Mouse (Mus musculus) right cerebral cortex, postnatal 4 days (tissue): ENCODE results near the gene Fbrs.
A peak's percentile ranks its signal among the peaks of the same experiment; 100 is the strongest.
"Not testable (repeated sequence)": the region's sequence is repeated elsewhere in the genome, so short reads cannot be mapped to it uniquely, and the experiment has no call there.

ENCODE experiments used
- DNase-seq: peaks from one replicate; pipeline ENCODE4 v3.0.0-alpha.2; 2022

Fbrs gene

GRCm38 (mm10) chr7:127476855-127477254 lies 2.1 kb upstream of the Fbrs start:
- DNase-seq, result no peak

GRCm38 (mm10) chr7:127477687-127478634 lies 1.0 kb upstream of the Fbrs start:
- DNase-seq, result peak; percentile 99

DNA sequence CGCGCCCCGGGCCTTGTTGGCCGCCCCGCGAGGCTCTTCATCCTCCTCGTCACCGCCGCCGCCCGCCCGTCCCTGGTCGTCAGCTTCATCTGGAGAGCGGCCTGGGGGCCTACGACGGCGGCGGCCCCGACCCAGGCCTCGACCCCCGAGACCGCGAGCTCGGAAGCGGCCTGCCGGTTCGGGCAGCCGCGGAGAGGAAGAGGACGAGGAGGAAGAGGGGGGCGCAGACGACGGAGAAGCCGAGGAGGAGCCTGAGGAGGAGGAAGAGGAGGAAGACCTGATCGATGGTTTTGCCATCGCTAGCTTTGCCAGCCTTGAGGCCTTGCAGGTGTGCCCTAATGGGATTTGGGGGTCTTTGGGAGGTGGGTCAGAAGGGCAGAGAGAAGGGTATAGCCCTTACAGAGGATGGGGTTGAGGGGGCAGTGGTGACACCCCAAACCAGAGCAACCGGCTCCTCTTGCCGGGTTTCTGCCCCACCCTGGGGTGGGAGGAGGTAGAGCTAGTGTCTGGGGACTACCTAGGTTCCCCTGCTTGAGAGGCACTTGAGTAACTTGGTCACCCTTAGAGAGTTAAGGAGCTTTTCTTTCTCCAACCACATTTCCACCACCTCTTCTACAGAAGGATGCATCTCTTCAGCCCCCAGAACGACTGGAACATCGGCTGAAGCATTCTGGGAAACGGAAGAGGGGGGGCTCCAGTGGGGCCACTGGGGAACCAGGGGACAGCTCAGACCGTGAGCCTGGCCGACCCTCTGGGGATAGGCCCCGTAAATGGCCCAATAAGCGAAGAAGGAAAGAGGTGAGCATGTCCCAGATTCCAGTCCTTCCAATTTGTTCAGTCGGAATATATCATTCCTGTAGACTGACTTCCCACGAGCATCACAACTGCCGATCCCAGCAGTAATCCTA lies 573 bp downstream of the Fbrs start:
- DNase-seq, result no peak

GRCm38 (mm10) chr7:127480321-127480720 lies 1.3 kb downstream of the Fbrs start:
- no peak for DNase-seq

DNA sequence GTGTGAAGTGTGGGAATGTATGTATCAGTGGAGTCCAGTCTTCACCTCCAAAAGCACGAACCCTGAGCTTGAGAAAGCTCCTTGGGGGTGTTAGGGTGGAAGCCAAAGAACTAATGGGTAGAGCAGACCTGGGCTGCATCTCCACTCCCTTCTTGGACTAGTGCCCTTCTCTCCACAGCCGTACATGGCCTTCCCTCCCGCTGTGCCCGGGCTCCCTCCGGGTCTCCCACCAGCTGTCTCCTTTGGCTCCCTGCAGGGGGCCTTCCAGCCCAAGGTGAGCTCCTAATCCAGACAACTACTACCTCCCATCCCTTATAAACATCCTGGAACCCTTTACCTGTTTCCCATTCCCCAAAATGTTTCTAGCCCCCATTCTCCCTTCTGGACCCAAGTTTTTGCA lies 6.4 kb downstream of the Fbrs start:
- DNase-seq, result no peak

DNA sequence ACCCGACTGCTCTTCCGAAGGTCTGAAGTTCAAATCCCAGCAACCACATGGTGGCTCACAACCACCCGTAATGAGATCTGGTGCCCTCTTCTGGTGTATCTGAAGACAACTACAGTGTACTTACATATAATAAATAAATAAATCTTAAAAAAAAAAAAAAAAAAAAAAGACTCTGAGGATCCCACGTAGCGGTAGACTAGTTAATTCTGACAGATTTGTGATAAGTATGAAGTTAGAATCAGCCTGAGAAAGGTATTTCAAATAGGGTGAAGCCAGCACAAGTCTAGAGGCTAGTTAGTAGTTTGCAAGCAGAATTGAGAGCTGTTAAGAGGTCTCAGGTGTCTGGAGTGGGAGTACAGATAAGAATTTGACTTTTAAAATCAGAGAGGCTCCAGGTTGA lies 9.4 kb downstream of the Fbrs start:
- DNase-seq, result not testable (repeated sequence)

DNA sequence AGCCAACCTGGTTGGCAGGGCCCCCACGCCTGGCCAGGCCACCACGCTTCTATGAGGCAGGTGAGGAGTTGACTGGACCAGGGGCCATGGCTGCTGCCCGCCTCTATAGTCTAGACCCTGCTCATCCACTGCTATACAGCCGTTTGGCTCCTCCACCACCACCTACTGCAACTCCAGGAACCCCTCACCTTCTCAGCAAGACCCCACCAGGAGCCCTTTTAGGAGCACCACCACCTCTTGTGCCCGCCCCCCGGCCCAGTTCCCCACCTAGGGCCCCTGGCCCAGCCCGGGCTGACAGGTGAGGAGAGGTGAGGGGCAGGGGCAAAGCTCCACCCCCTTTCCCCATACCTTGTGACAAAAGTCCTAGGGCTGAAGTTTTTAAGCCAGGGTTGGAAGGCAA lies 11.0 kb downstream of the Fbrs start:
- DNase-seq, result no peak

- no peak for DNase-seq
Observed at GRCm38 (mm10) chr7:127491846-127492245, 12.8 kb downstream of the Fbrs start.

DNA sequence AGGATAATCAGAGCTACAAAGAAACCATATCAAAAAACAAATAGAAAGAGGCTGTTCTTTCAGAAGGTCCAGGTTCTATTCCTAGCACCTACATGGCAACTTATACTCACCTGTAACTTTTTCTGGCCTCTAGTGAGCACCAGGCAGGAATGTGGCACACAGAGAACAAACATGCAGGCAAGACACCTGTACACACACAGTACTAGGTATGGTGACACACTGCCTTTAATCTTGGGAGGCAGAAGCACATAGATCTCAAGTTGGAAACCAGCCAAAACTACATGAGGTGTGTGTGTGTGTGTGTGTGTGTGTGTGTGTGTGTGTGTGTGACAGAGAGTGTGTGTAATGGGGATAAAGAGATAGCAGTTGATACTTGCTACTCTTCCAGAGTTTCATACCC lies 15.6 kb downstream of the Fbrs start:
- no peak for DNase-seq

GRCm38 (mm10) chr7:127497382-127497781 lies 18.4 kb downstream of the Fbrs start:
- DNase-seq, result no peak

DNA sequence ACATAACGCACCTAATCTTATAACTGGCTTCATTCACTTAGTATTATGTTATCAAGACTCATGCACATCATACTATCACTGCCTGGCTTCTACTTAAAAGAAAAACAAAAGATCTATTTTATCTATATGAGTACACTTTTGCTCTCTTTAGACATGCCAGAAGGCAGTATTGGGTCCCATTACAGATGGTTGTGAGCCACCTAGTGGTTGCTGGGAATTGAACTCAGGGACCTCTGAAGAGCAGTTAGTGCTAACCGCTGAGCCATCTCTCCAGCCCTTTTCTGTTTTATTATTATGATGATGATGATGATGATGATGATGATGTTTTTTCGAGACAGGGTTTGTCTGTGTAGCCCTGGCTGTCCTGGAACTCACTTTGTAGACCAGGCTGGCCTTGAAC lies 19.4 kb downstream of the Fbrs start:
- no peak for DNase-seq

DNA sequence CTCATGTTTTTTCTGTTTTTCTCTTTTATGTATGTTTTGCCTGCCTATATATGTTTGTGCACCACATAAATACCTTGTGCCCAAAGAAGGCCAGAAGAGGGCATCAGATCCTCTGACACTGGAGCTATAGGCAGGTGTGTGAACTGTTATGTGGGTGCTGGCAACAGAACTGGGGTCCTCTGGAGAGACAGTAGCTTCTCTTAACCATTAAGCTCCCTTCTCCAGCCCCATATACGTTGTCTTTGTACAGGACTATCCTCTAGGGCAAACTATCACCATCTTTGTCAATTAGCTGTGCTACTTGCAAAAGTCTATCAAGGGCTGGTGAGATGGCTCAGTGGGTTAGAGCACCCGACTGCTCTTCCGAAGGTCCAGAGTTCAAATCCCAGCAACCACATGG lies 29.3 kb downstream of the Fbrs start:
- DNase-seq, result no peak

- not testable (repeated sequence) for DNase-seq
Observed at GRCm38 (mm10) chr7:127509830-127510229, 30.8 kb downstream of the Fbrs start.

- DNase-seq, result no peak
Observed at GRCm38 (mm10) chr7:127511241-127511640, 32.2 kb downstream of the Fbrs start.

- peak; percentile 90 for DNase-seq
Observed at GRCm38 (mm10) chr7:127511808-127512230, 32.8 kb downstream of the Fbrs start, which contains the start of gene Srcap. Gene Srcap (plus strand): TSS chr7:127511983.

GRCm38 (mm10) chr7:127512231-127513015 lies 33.4 kb downstream of the Fbrs start:
- DNase-seq, result peak; percentile 93

DNA sequence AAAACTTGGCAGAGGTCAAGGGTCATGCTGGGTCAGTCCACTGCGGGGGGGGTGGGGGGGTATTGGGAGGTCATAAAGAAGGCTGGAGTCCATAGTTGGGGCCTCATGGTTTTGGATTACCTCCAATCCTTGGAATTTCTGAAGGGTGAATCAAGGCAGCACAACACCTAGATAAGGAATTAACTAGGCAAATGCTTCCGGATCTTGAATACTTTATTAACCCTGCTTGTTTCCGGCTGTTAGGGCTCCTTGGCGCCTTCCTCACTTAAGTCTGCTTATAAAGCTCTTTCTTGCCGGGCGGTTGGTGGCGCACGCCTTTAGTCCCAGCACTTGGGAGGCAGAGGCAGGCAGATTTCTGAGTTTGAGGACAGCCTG lies 34.0 kb downstream of the Fbrs start:
- no peak for DNase-seq

DNA sequence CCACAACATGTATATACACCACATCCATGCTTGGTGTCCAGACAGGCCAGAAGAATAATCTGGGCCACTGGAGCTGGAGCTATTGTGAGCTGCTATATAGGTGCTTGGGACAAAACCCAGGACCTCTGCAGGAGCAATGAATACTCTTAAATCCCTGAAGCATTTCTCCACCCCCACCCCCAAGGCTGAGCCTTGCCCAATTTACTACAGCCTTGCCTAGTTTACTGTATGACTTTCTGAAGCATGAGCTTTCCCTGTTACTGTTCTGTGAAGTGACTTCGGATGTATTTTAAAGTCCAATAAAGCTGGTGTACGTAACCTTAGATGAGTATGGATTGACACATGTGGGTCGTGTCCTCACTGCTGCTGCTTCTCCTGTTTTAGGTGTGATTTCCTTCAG lies 34.8 kb downstream of the Fbrs start:
- no peak for DNase-seq

DNA sequence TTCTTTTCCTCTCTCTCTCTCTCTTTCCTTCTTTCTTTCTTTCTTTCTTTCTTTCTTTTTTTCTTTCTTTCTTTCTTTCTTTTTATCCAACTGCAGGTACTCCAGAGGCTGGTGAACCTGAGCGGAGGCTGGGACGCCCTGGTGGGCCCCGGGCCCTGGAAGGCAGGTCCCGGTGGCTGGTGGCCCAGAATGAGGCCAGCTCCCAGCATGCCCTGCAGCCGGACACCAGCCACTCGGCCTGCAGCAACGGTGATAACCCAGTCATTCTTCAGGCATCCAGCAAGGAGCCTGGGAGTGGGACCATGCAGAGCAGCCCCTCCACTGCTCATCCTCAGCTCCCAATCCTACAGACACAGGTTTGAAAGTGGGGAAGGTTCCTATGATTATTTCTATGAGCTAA lies 36.8 kb downstream of the Fbrs start:
- no peak for DNase-seq

DNA sequence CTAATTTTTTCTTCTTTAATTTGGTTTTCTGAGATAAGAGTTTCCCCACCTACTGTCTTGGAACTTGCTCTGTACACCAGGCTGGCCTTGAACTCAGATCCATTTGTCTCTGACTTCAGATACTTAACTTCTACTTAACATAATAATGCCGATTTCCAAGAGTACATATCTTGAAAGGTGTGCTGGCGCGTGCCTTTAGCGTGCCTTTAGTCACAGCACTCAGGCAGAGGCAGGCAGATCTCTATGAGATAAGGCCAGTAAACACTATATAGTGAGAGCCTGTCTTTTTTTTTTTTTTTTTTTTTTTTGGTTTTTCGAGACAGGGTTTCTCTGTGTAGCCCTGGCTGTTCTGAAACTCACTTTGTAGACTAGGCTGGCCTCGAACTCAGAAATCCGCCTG lies 37.3 kb downstream of the Fbrs start:
- no peak for DNase-seq

- no peak for DNase-seq
Observed at GRCm38 (mm10) chr7:127519284-127519683, 40.3 kb downstream of the Fbrs start, which contains the start of gene Gm42715. Gene Gm42715 (plus strand): TSS chr7:127519584.
